Mouse (Mus musculus): ENCODE results near the gene Abcb4. TPM values are rescaled to one million over a fixed set of nuclear protein-coding genes. Genes with fewer than 3 reads are reported as not detected.

Gene Abcb4
- polyA plus RNA-seq, 1 experiment from 2014 or later = 2.4 TPM

GRCm38 (mm10) chr5:8868019-8868418 is 25.5 kb upstream of the Abcb4 start:
- Histone ChIP-seq H3K4me1 (ENCODE audit: control insufficient read depth, insufficient read depth, low read length) (no peaks in the 10 kb centered on the region), H3K4me3 (replicated peaks; ENCODE audit: low read length) (no peak overlapping the region), H3K27me3 (ENCODE audit: control insufficient read depth, insufficient read depth, low read length) (no peaks in the 10 kb centered on the region), H3K36me3 (ENCODE audit: control insufficient read depth, insufficient read depth, low read length) (no peaks in the 10 kb centered on the region), H3K9ac (ENCODE audit: low read length) (no peak overlapping the region), H3K4me2 (ENCODE audit: low read depth, low read length) (no peak overlapping the region), H3K27ac (ENCODE audit: low read length) (no peak overlapping the region), H3K9me3 (replicated peaks; ENCODE audit: control insufficient read depth, low read length) (no peaks in the 10 kb centered on the region)
- ATAC-seq (ENCODE audit: insufficient read depth, low FRiP score) = no peak
- 13% methylated on average over 1 of the region's 1 CpGs for WGBS

- Histone ChIP-seq H3K4me2 (ENCODE audit: low read depth, low read length) (no peak overlapping the region), H3K4me3 (replicated peaks; ENCODE audit: low read length) (no peak overlapping the region), H3K4me1 (ENCODE audit: control insufficient read depth, insufficient read depth, low read length) (no peaks in the 10 kb centered on the region), H3K27ac (ENCODE audit: low read length) (no peak overlapping the region), H3K9ac (ENCODE audit: low read length) (no peak overlapping the region), H3K9me3 (replicated peaks; ENCODE audit: control insufficient read depth, low read length) (no peaks in the 10 kb centered on the region), H3K36me3 (ENCODE audit: control insufficient read depth, insufficient read depth, low read length) (no peaks in the 10 kb centered on the region), H3K27me3 (ENCODE audit: control insufficient read depth, insufficient read depth, low read length) (no peaks in the 10 kb centered on the region)
- ATAC-seq (ENCODE audit: insufficient read depth, low FRiP score) = no peak
- 68% methylated on average over 6 of the region's 6 CpGs for WGBS
Observed at GRCm38 (mm10) chr5:8872979-8873915, 20.3 kb upstream of the Abcb4 start.

- Histone ChIP-seq H3K9ac (ENCODE audit: low read length) (no peak overlapping the region), H3K36me3 (ENCODE audit: control insufficient read depth, insufficient read depth, low read length) (no peaks in the 10 kb centered on the region), H3K27ac (ENCODE audit: low read length) (no peak overlapping the region), H3K4me3 (replicated peaks; ENCODE audit: low read length) (no peak overlapping the region), H3K4me2 (ENCODE audit: low read depth, low read length) (no peak overlapping the region), H3K9me3 (replicated peaks; ENCODE audit: control insufficient read depth, low read length) (no peaks in the 10 kb centered on the region), H3K4me1 (ENCODE audit: control insufficient read depth, insufficient read depth, low read length) (no peaks in the 10 kb centered on the region), H3K27me3 (ENCODE audit: control insufficient read depth, insufficient read depth, low read length) (no peaks in the 10 kb centered on the region)
- no peak for ATAC-seq (ENCODE audit: insufficient read depth, low FRiP score)
- WGBS = 64% methylated on average over 2 of the region's 2 CpGs
Observed at GRCm38 (mm10) chr5:8877086-8877485, 16.4 kb upstream of the Abcb4 start.

- H3K4me2 ChIP-seq (ENCODE audit: low read depth, low read length) = no peak overlapping the region
- no peaks in the 10 kb centered on the region for H3K9me3 ChIP-seq (replicated peaks; ENCODE audit: control insufficient read depth, low read length)
- no peak overlapping the region for H3K27ac ChIP-seq (ENCODE audit: low read length)
- no peak overlapping the region for H3K9ac ChIP-seq (ENCODE audit: low read length)
- no peak overlapping the region for H3K4me3 ChIP-seq (replicated peaks; ENCODE audit: low read length)
- no peaks in the 10 kb centered on the region for H3K4me1 ChIP-seq (ENCODE audit: control insufficient read depth, insufficient read depth, low read length)
- no peaks in the 10 kb centered on the region for H3K36me3 ChIP-seq (ENCODE audit: control insufficient read depth, insufficient read depth, low read length)
- 71% methylated on average over 5 of the region's 5 CpGs for WGBS
- ATAC-seq (ENCODE audit: insufficient read depth, low FRiP score) = no peak
- H3K27me3 ChIP-seq (ENCODE audit: control insufficient read depth, insufficient read depth, low read length) = no peaks in the 10 kb centered on the region
Observed at GRCm38 (mm10) chr5:8877800-8878199, 15.7 kb upstream of the Abcb4 start.

- no peak for ATAC-seq (ENCODE audit: insufficient read depth, low FRiP score)
- H3K9me3 ChIP-seq (replicated peaks; ENCODE audit: control insufficient read depth, low read length) = no peaks in the 10 kb centered on the region
- H3K4me1 ChIP-seq (ENCODE audit: control insufficient read depth, insufficient read depth, low read length) = no peaks in the 10 kb centered on the region
- no peaks in the 10 kb centered on the region for H3K27me3 ChIP-seq (ENCODE audit: control insufficient read depth, insufficient read depth, low read length)
- no peak overlapping the region for H3K4me3 ChIP-seq (replicated peaks; ENCODE audit: low read length)
- no peak overlapping the region for H3K27ac ChIP-seq (ENCODE audit: low read length)
- H3K36me3 ChIP-seq (ENCODE audit: control insufficient read depth, insufficient read depth, low read length) = no peaks in the 10 kb centered on the region
- H3K9ac ChIP-seq (ENCODE audit: low read length) = no peak overlapping the region
- H3K4me2 ChIP-seq (ENCODE audit: low read depth, low read length) = no peak overlapping the region
- 70% methylated on average over 2 of the region's 2 CpGs for WGBS
Observed at GRCm38 (mm10) chr5:8885837-8886236, 7.7 kb upstream of the Abcb4 start.

- H3K27me3 ChIP-seq (ENCODE audit: control insufficient read depth, insufficient read depth, low read length) = peaks cover 6% of the 10 kb centered on the region; the same call in 1 of the 2 replicates
- no peaks in the 10 kb centered on the region for H3K9me3 ChIP-seq (replicated peaks; ENCODE audit: control insufficient read depth, low read length)
- no peak for ATAC-seq (ENCODE audit: insufficient read depth, low FRiP score)
- peaks cover 6% of the 10 kb centered on the region; the same call in 1 of the 2 replicates for H3K4me1 ChIP-seq (ENCODE audit: control insufficient read depth, insufficient read depth, low read length)
- peak overlapping the region; percentile 56 for H3K4me3 ChIP-seq (replicated peaks; ENCODE audit: low read length)
- no peaks in the 10 kb centered on the region for H3K36me3 ChIP-seq (ENCODE audit: control insufficient read depth, insufficient read depth, low read length)
- 9% methylated on average over 15 of the region's 15 CpGs for WGBS
- peak overlapping the region; percentile 64 for H3K9ac ChIP-seq (ENCODE audit: low read length)
- peak overlapping the region; percentile 85 for H3K4me2 ChIP-seq (ENCODE audit: low read depth, low read length)
- H3K27ac ChIP-seq (ENCODE audit: low read length) = no peak overlapping the region
Observed at GRCm38 (mm10) chr5:8894104-8894425, 548 bp downstream of the Abcb4 start.

- Histone ChIP-seq H3K9ac (ENCODE audit: low read length) (no peak overlapping the region), H3K4me3 (replicated peaks; ENCODE audit: low read length) (no peak overlapping the region), H3K27me3 (ENCODE audit: control insufficient read depth, insufficient read depth, low read length) (peaks cover 6% of the 10 kb centered on the region; the same call in 1 of the 2 replicates), H3K36me3 (ENCODE audit: control insufficient read depth, insufficient read depth, low read length) (no peaks in the 10 kb centered on the region), H3K9me3 (replicated peaks; ENCODE audit: control insufficient read depth, low read length) (no peaks in the 10 kb centered on the region), H3K4me1 (ENCODE audit: control insufficient read depth, insufficient read depth, low read length) (peaks cover 6% of the 10 kb centered on the region; the same call in 1 of the 2 replicates), H3K4me2 (ENCODE audit: low read depth, low read length) (no peak overlapping the region), H3K27ac (ENCODE audit: low read length) (no peak overlapping the region)
- WGBS = 65% methylated on average over 15 of the region's 15 CpGs
- no peak for ATAC-seq (ENCODE audit: insufficient read depth, low FRiP score)
Observed at GRCm38 (mm10) chr5:8894641-8895490, 1.3 kb downstream of the Abcb4 start.

- Histone ChIP-seq H3K4me2 (ENCODE audit: low read depth, low read length) (no peak overlapping the region), H3K4me1 (ENCODE audit: control insufficient read depth, insufficient read depth, low read length) (peaks cover 6% of the 10 kb centered on the region; the same call in 1 of the 2 replicates), H3K27me3 (ENCODE audit: control insufficient read depth, insufficient read depth, low read length) (peaks cover 6% of the 10 kb centered on the region; the same call in 1 of the 2 replicates), H3K9me3 (replicated peaks; ENCODE audit: control insufficient read depth, low read length) (no peaks in the 10 kb centered on the region), H3K9ac (ENCODE audit: low read length) (no peak overlapping the region), H3K27ac (ENCODE audit: low read length) (no peak overlapping the region), H3K36me3 (ENCODE audit: control insufficient read depth, insufficient read depth, low read length) (no peaks in the 10 kb centered on the region), H3K4me3 (replicated peaks; ENCODE audit: low read length) (no peak overlapping the region)
- ATAC-seq (ENCODE audit: insufficient read depth, low FRiP score) = no peak
- WGBS = 71% methylated on average over 1 of the region's 1 CpGs
Observed at GRCm38 (mm10) chr5:8896198-8896597, 2.7 kb downstream of the Abcb4 start.

GRCm38 (mm10) chr5:8898246-8898645 is 4.7 kb downstream of the Abcb4 start:
- WGBS = 64% methylated on average over 3 of the region's 3 CpGs

More at GRCm38 (mm10) chr5:8898246-8898645, 4.7 kb downstream of the Abcb4 start:
- H3K27me3 ChIP-seq (ENCODE audit: control insufficient read depth, insufficient read depth, low read length) = no peaks in the 10 kb centered on the region
- no peak for ATAC-seq (ENCODE audit: insufficient read depth, low FRiP score)
- H3K9me3 ChIP-seq (replicated peaks; ENCODE audit: control insufficient read depth, low read length) = no peaks in the 10 kb centered on the region
- H3K36me3 ChIP-seq (ENCODE audit: control insufficient read depth, insufficient read depth, low read length) = no peaks in the 10 kb centered on the region
- H3K9ac ChIP-seq (ENCODE audit: low read length) = no peak overlapping the region
- no peak overlapping the region for H3K4me3 ChIP-seq (replicated peaks; ENCODE audit: low read length)
- no peak overlapping the region for H3K27ac ChIP-seq (ENCODE audit: low read length)
- H3K4me2 ChIP-seq (ENCODE audit: low read depth, low read length) = no peak overlapping the region
- no peaks in the 10 kb centered on the region; the same call in 1 of the 2 replicates for H3K4me1 ChIP-seq (ENCODE audit: control insufficient read depth, insufficient read depth, low read length)

Measured in stomach, embryonic 16.5 days (tissue).